Mouse (Mus musculus): ENCODE data around the gene Slc9a3r1. TPM values are rescaled to one million over a fixed set of nuclear protein-coding genes. Genes with fewer than 3 reads are reported as not detected.

Slc9a3r1 gene
- polyA plus RNA-seq, 1 experiment from 2014 or later: 31.3 TPM

DNA sequence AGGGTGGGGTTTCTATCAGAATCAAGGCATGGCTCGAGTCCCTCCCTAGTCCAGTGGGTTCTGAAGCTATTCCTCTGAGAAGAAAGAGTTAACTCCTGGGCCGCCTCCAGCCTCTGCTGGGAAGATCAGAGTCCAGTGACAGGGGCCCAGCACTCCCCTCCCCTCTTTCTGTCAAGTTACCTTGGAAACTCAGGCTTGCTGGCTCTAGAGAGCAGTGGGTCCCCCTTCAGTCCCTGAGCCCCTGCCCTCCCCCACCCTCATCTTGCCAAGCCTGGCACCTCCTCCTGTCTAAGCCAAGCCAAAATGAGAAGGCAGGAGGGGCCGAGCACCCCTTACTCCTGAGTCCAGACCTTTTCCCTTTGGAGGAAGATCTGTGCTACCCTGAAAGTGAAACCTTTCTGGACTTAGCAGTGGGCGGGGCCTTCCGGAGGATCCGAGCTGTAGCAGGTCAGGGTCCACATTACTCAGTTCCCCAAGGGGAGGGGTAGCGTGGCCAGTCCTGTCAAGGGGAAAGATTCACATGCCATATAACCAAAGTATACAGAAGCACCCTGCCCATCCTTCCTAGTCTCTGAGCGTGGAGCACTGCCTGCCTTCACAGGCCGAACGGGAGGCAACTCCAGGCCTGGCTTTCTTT, 14.5 kb downstream of the Slc9a3r1 start:
- DNase-seq (ENCODE audit: low spot score) (peak; percentile 48), ATAC-seq (replicated peaks; ENCODE audit: insufficient number of reproducible peaks, low FRiP score, low TSS enrichment, low read depth) (no peak)
- no peaks in the 10 kb centered on the region for H3K36me3 ChIP-seq (replicated peaks; ENCODE audit: control insufficient read depth, insufficient read depth, low read depth, low read length)
- peaks cover 13% of the 10 kb centered on the region for H3K4me1 ChIP-seq (ENCODE audit: control insufficient read depth, insufficient read depth, low read length)
- 29% methylated on average over 10 of the region's 10 CpGs for WGBS
- H3K4me3 ChIP-seq (ENCODE audit: low read depth, low read length): no peak overlapping the region
- H3K9me3 ChIP-seq (replicated peaks; ENCODE audit: control insufficient read depth, low read length): no peaks in the 10 kb centered on the region
- H3K27ac ChIP-seq (replicated peaks; ENCODE audit: low read depth, low read length): no peak overlapping the region
- no peak overlapping the region for H3K9ac ChIP-seq (replicated peaks; ENCODE audit: low read length)
- peaks cover 7% of the 10 kb centered on the region; the same call in 1 of the 2 replicates for H3K27me3 ChIP-seq (ENCODE audit: control insufficient read depth, insufficient read depth, low read length)
- H3K4me2 ChIP-seq (ENCODE audit: low read depth, low read length): 0 out of 2 replicates have a peak overlapping the region, but pooled peaks have one; percentile 1

DNA sequence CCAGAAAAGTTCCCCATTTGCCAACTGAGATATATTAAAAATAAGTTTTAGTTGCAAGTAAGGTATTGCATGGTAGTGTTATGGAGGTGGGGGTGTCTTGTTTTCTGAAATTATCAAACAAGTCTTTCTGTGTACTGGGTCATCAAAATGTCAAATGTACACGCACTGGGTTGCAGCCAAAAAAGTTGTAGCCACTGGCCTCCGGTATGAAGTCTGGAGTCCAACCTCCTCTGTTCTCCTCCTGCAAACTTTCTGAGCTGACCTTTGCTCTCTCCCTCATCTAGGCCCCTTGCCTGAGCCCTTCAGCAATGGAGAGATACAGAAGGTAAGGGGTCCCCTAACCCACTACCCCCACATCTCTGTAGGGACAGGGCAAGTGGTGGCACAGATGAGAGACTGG, 15.6 kb downstream of the Slc9a3r1 start:
- WGBS: 46% methylated on average over 2 of the region's 2 CpGs
- Histone ChIP-seq H3K4me3 (ENCODE audit: low read depth, low read length) (no peak overlapping the region), H3K27me3 (ENCODE audit: control insufficient read depth, insufficient read depth, low read length) (peaks cover 7% of the 10 kb centered on the region; the same call in 1 of the 2 replicates), H3K27ac (replicated peaks; ENCODE audit: low read depth, low read length) (no peak overlapping the region), H3K9me3 (replicated peaks; ENCODE audit: control insufficient read depth, low read length) (no peaks in the 10 kb centered on the region), H3K9ac (replicated peaks; ENCODE audit: low read length) (no peak overlapping the region), H3K4me1 (ENCODE audit: control insufficient read depth, insufficient read depth, low read length) (peaks cover 13% of the 10 kb centered on the region), H3K4me2 (ENCODE audit: low read depth, low read length) (no peak overlapping the region), H3K36me3 (replicated peaks; ENCODE audit: control insufficient read depth, insufficient read depth, low read depth, low read length) (no peaks in the 10 kb centered on the region)
- no peak for DNase-seq (ENCODE audit: low spot score)
- no peak for ATAC-seq (replicated peaks; ENCODE audit: insufficient number of reproducible peaks, low FRiP score, low TSS enrichment, low read depth)

DNA sequence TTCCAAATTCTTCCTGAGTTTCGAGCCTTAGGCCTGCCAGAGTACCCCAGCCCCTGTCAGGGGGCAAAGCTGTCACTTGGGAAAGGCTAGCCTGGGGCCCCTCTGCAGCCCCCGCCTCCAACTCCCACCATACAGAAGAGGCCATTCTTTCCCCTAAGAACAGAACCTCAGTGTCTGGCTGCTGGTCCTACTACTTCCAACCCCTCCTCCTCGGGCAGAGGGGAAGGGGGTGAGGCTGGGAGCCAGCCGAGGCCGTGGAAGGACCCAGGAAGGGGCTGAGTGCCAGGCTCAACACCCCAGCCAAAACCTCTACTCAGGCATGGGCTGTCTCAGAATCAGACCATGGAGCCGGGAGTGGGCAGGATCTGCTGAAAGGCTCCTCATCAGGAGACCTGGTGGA, 16.1 kb downstream of the Slc9a3r1 start:
- H3K4me2 ChIP-seq (ENCODE audit: low read depth, low read length): no peak overlapping the region
- WGBS: 51% methylated on average over 6 of the region's 6 CpGs
- H3K27me3 ChIP-seq (ENCODE audit: control insufficient read depth, insufficient read depth, low read length): 0 out of 2 replicates have a peak, but pooled peaks cover 3% of the 10 kb centered on the region
- ATAC-seq (replicated peaks; ENCODE audit: insufficient number of reproducible peaks, low FRiP score, low TSS enrichment, low read depth) (no peak), DNase-seq (ENCODE audit: low spot score) (no peak)
- H3K9ac ChIP-seq (replicated peaks; ENCODE audit: low read length): no peak overlapping the region
- H3K9me3 ChIP-seq (replicated peaks; ENCODE audit: control insufficient read depth, low read length): no peaks in the 10 kb centered on the region
- H3K4me1 ChIP-seq (ENCODE audit: control insufficient read depth, insufficient read depth, low read length): peaks cover 9% of the 10 kb centered on the region
- H3K36me3 ChIP-seq (replicated peaks; ENCODE audit: control insufficient read depth, insufficient read depth, low read depth, low read length): no peaks in the 10 kb centered on the region
- H3K27ac ChIP-seq (replicated peaks; ENCODE audit: low read depth, low read length): no peak overlapping the region
- no peak overlapping the region for H3K4me3 ChIP-seq (ENCODE audit: low read depth, low read length)

DNA sequence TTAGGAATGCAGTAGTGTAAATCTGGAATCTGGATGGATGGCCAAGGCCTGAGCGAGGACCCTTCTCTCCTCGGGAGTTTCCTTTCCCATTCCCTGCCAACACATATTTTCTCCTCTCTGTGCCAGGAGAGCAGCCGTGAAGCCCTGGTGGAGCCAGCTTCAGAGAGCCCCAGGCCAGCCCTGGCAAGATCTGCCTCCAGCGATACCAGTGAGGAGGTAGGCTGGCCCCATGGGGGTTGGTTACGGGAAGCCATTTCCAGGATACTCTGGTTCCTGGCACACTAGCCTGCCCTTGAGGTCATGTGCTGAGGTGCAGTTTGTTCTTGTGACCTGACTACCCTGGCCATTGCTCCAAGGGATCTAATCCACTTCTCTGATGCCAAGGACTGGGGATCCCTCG, 16.7 kb downstream of the Slc9a3r1 start:
- H3K9ac ChIP-seq (replicated peaks; ENCODE audit: low read length): no peak overlapping the region
- peaks cover 6% of the 10 kb centered on the region; the same call in 1 of the 2 replicates for H3K4me1 ChIP-seq (ENCODE audit: control insufficient read depth, insufficient read depth, low read length)
- H3K27me3 ChIP-seq (ENCODE audit: control insufficient read depth, insufficient read depth, low read length): 0 out of 2 replicates have a peak, but pooled peaks cover 2% of the 10 kb centered on the region
- no peak overlapping the region for H3K27ac ChIP-seq (replicated peaks; ENCODE audit: low read depth, low read length)
- no peaks in the 10 kb centered on the region for H3K9me3 ChIP-seq (replicated peaks; ENCODE audit: control insufficient read depth, low read length)
- 80% methylated on average over 6 of the region's 6 CpGs for WGBS
- H3K4me3 ChIP-seq (ENCODE audit: low read depth, low read length): no peak overlapping the region
- no peaks in the 10 kb centered on the region for H3K36me3 ChIP-seq (replicated peaks; ENCODE audit: control insufficient read depth, insufficient read depth, low read depth, low read length)
- no peak overlapping the region for H3K4me2 ChIP-seq (ENCODE audit: low read depth, low read length)
- ATAC-seq (replicated peaks; ENCODE audit: insufficient number of reproducible peaks, low FRiP score, low TSS enrichment, low read depth) (no peak), DNase-seq (ENCODE audit: low spot score) (no peak)

DNA sequence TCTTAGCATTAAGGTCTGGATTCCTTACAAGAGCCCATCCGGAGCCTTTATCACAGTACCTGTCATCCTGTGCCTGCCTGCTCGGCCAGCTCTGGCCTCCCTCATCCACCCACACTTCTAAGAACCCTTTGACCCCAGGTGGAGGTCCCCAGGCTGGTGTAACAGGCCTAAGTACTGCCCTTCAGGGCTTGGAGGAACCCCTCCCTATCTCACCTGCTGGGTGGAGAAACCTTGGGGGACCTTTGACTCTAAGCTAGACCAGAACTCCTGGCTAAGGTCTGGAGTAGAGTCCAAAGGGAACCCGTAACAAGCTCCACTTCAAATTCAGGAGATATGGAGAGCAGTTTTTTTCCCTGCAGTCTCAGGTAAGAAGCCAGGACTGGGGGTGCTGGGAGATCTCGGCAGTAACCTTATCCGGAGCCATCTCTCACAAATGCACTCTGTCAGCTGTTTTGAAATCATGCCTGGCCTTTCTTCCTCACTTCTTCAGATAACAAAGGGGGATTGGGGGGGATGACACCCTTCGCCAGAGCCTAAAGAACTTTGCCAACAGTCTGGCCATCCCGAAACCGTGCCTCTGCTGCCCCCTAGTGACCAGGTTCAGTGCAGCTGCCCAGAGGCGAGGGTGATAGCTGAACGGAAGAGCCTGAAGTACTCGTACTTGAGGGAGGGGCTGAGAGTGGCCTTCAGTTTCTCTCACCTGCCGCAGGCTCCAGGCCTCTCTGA, 18.9 kb downstream of the Slc9a3r1 start:
- Histone ChIP-seq H3K4me2 (ENCODE audit: low read depth, low read length) (no peak overlapping the region), H3K9ac (replicated peaks; ENCODE audit: low read length) (no peak overlapping the region), H3K4me1 (ENCODE audit: control insufficient read depth, insufficient read depth, low read length) (peaks cover 2% of the 10 kb centered on the region; the same call in 1 of the 2 replicates), H3K36me3 (replicated peaks; ENCODE audit: control insufficient read depth, insufficient read depth, low read depth, low read length) (no peaks in the 10 kb centered on the region), H3K9me3 (replicated peaks; ENCODE audit: control insufficient read depth, low read length) (no peaks in the 10 kb centered on the region), H3K4me3 (ENCODE audit: low read depth, low read length) (no peak overlapping the region), H3K27me3 (ENCODE audit: control insufficient read depth, insufficient read depth, low read length) (no peaks in the 10 kb centered on the region), H3K27ac (replicated peaks; ENCODE audit: low read depth, low read length) (no peak overlapping the region)
- 20% methylated on average over 12 of the region's 12 CpGs for WGBS
- peak; percentile 85 for DNase-seq (ENCODE audit: low spot score)
- no peak for ATAC-seq (replicated peaks; ENCODE audit: insufficient number of reproducible peaks, low FRiP score, low TSS enrichment, low read depth)

DNA sequence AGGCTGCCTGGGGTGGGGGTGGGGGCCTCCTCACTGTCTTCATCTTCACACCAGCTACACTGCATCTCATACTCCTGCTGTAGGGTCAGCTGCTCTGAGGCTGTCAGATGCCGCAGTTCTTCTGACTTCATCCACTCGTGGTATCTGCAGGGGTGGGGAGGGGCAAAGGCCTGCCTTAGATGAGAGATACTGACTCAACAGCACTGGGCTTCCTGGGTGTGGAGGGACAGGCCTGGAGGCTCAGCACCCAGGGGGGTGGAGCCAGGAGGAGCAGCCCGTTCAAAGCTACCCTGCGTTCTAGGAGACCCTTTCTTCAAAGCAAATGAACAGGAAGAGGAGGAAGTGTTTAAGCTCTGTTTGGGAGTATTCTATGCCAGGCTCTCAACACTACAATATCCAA, 21.8 kb downstream of the Slc9a3r1 start:
- Histone ChIP-seq H3K9ac (replicated peaks; ENCODE audit: low read length) (no peak overlapping the region), H3K9me3 (replicated peaks; ENCODE audit: control insufficient read depth, low read length) (no peaks in the 10 kb centered on the region), H3K27me3 (ENCODE audit: control insufficient read depth, insufficient read depth, low read length) (no peaks in the 10 kb centered on the region), H3K4me1 (ENCODE audit: control insufficient read depth, insufficient read depth, low read length) (no peaks in the 10 kb centered on the region), H3K4me3 (ENCODE audit: low read depth, low read length) (no peak overlapping the region), H3K27ac (replicated peaks; ENCODE audit: low read depth, low read length) (no peak overlapping the region), H3K36me3 (replicated peaks; ENCODE audit: control insufficient read depth, insufficient read depth, low read depth, low read length) (no peaks in the 10 kb centered on the region), H3K4me2 (ENCODE audit: low read depth, low read length) (no peak overlapping the region)
- WGBS: 50% methylated on average over 4 of the region's 4 CpGs
- DNase-seq (ENCODE audit: low spot score) (no peak), ATAC-seq (replicated peaks; ENCODE audit: insufficient number of reproducible peaks, low FRiP score, low TSS enrichment, low read depth) (no peak)

DNA sequence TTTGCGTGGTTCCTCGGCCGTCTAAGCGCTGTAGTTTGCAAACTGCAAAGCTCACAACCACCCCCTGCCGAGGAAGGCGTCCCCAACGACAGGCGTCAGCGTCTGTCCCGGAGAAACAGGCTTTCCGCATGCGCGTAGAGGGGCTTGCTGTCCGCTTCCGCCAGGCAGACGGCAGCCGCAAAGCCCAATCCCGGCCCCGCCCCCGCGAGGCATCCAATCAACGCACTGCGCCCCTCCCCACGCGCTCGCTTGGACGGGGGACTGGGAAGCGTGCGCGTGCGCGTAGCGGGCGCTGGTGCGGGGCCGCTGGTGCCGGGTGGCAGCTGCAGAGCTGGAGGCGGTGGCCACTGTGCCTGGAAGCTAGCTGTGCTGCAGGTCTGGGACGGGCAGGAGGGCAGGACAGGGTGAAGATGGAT, 24.1 kb downstream of the Slc9a3r1 start, which contains the start of gene Tmem104:
TSS of gene Tmem104 (plus strand) at position 264 of the 416 bp plus-strand sequence.
- peak within 1 kb of the TSS; percentile 57 for H3K4me3 ChIP-seq (ENCODE audit: low read depth, low read length)
- WGBS: under 1% methylated on average over 39 of the region's 39 CpGs
- no peaks in the 10 kb centered on the region for H3K9me3 ChIP-seq (replicated peaks; ENCODE audit: control insufficient read depth, low read length)

DNA sequence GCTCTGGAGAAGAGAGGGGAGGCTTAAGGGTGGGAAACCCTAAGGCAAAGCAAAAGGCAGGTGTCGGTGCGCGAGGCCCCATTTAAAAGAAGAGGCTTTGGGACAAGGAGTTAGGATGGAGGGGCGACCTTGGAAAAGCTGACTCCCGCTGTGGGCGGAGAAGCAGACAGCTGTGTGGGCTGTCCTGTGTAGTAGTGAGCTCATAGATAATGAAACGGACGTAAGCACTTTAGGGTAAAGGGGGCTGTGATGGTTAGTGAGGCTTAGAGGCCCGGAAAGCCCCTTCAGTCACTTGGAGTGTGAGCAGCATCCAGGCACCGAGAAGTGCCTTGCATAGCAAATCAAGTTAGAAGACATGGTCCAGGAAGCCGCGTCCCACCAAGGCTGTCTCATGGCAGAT, 24.6 kb downstream of the Slc9a3r1 start, which contains the start of gene Nat9:
TSS of gene Nat9 (minus strand) at position 167 of the 400 bp plus-strand sequence.
- 10% methylated on average over 12 of the region's 12 CpGs for WGBS
- no peak within 1 kb of the TSS; the same call in 1 of the 2 replicates for H3K27ac ChIP-seq (replicated peaks; ENCODE audit: low read depth, low read length)

More for the DNA sequence above, 24.1 kb downstream of the Slc9a3r1 start, which contains the start of gene Tmem104:
- ATAC-seq (replicated peaks; ENCODE audit: insufficient number of reproducible peaks, low FRiP score, low TSS enrichment, low read depth): peak; percentile 86
- Histone ChIP-seq H3K4me1 (ENCODE audit: control insufficient read depth, insufficient read depth, low read length) (no peaks in the 10 kb centered on the region), H3K27ac (replicated peaks; ENCODE audit: low read depth, low read length) (no peak within 1 kb of the TSS; the same call in 1 of the 2 replicates), H3K27me3 (ENCODE audit: control insufficient read depth, insufficient read depth, low read length) (no peaks in the 10 kb centered on the region), H3K36me3 (replicated peaks; ENCODE audit: control insufficient read depth, insufficient read depth, low read depth, low read length) (no peaks in the 10 kb centered on the region), H3K9ac (replicated peaks; ENCODE audit: low read length) (peak within 1 kb of the TSS; percentile 74), H3K4me2 (ENCODE audit: low read depth, low read length) (peak within 1 kb of the TSS; percentile 87)
- peak; percentile 99 for DNase-seq (ENCODE audit: low spot score)

More for the DNA sequence above, 24.6 kb downstream of the Slc9a3r1 start, which contains the start of gene Nat9:
- ATAC-seq (replicated peaks; ENCODE audit: insufficient number of reproducible peaks, low FRiP score, low TSS enrichment, low read depth): no peak; the same call in 1 of the 2 replicates
- no peaks in the 10 kb centered on the region for H3K4me1 ChIP-seq (ENCODE audit: control insufficient read depth, insufficient read depth, low read length)
- no peaks in the 10 kb centered on the region for H3K9me3 ChIP-seq (replicated peaks; ENCODE audit: control insufficient read depth, low read length)
- H3K9ac ChIP-seq (replicated peaks; ENCODE audit: low read length): peak within 1 kb of the TSS; percentile 74
- DNase-seq (ENCODE audit: low spot score): no peak
- peak within 1 kb of the TSS; percentile 87 for H3K4me2 ChIP-seq (ENCODE audit: low read depth, low read length)
- H3K27me3 ChIP-seq (ENCODE audit: control insufficient read depth, insufficient read depth, low read length): no peaks in the 10 kb centered on the region
- peak within 1 kb of the TSS; percentile 57 for H3K4me3 ChIP-seq (ENCODE audit: low read depth, low read length)
- no peaks in the 10 kb centered on the region for H3K36me3 ChIP-seq (replicated peaks; ENCODE audit: control insufficient read depth, insufficient read depth, low read depth, low read length)

Measured in embryonic facial prominence, embryonic 11.5 days (tissue).